Mouse (Mus musculus) kidney, postnatal 0 days (tissue): ENCODE measurements at regions not wholly inside any gene's neighbourhood (a gene's known extent, or its start where the extent isn't known, plus 50 kb on each side); places are given as distances from the start of the nearest gene placed in this dataset.

ENCODE experiments used
- ATAC-seq: fragments of 200-750 bp; cut with Nextera tagmentation; replicated peaks from 2 replicates; pipeline ENCODE4 v1.8.0; 2017; ENCODE audit warnings: low read depth, moderate number of reproducible peaks, moderate TSS enrichment, moderate library complexity; ENCODE audit not compliant: low FRiP score
- DNase-seq: peaks from one replicate; pipeline ENCODE4 v3.0.0-alpha.2; 2016; ENCODE audit warnings: low spot score
- H3K27ac ChIP-seq: fragments of 300-500 bp; sonication (generic); 2 replicates; pipeline ENCODE4 v1.5.1; 2014; ENCODE audit warnings: mild to moderate bottlenecking
- H3K27me3 ChIP-seq: fragments of 300-500 bp; sonication (generic); 2 replicates; pipeline ENCODE4 v1.6.1; 2014; ENCODE audit warnings: low read length, mixed read lengths; ENCODE audit not compliant: insufficient read depth
- H3K36me3 ChIP-seq: fragments of 300-500 bp; sonication (generic); 2 replicates; pipeline ENCODE4 v1.6.1; 2014; ENCODE audit warnings: low read length, mixed read lengths; ENCODE audit not compliant: insufficient read depth
- H3K4me1 ChIP-seq: fragments of 300-500 bp; sonication (generic); replicated peaks from 2 replicates; pipeline ENCODE4 v1.6.1; 2014; ENCODE audit warnings: antibody characterized with exemption, low read length, mixed read lengths; ENCODE audit not compliant: insufficient read depth
- H3K4me2 ChIP-seq: fragments of 300-500 bp; sonication (generic); 2 replicates; pipeline ENCODE4 v1.6.1; 2014; ENCODE audit warnings: mild to moderate bottlenecking, low read length, moderate library complexity, mixed read lengths
- H3K4me3 ChIP-seq: fragments of 300-500 bp; sonication (generic); replicated peaks from 2 replicates; pipeline ENCODE4 v1.5.1; 2014; ENCODE audit warnings: low read depth, low read length
- H3K9ac ChIP-seq: fragments of 300-500 bp; sonication (generic); 2 replicates; pipeline ENCODE4 v1.6.1; 2014; ENCODE audit warnings: low read depth, low read length
- H3K9me3 ChIP-seq: fragments of 300-500 bp; sonication (generic); replicated peaks from 2 replicates; pipeline ENCODE4 v1.6.1; 2016; ENCODE audit warnings: low read length, inconsistent platforms, mixed read lengths
- CTCF ChIP-seq: IDR thresholded peaks from 2 replicates; pipeline ENCODE4 v1.5.1; 2016; ENCODE audit warnings: antibody characterized with exemption, low read depth, mild to moderate bottlenecking, moderate library complexity
- WGBS: fragments of 180-500 bp; shearing (Covaris S2); extraction: QIAGEN DNeasy Blood & Tissue Kit; methylation state at CpG from one replicate; pipeline ENCODE4 v1.1.7; 2014; 5-methylcytosine and 5-hydroxymethylcytosine counted together

DNA sequence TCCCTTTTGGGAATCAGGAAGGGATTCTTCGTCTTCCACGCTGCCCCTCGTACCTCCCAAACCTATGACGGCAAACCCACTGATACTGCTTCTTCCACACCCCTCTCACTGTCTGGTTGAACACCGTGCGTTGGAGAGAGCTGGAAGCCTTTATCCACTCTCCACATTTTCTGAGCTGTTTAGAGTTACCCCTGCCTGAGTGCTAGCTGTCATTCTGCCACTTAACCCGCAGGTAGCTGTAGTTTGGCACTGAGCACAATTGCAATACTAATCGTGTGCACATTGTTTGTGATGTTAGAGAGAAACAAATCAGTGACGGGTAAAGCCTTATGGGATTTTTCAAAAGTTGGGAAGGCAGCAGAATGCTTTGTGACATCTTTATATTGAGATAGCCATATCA, 73.1 kb upstream of the Paqr3 start:
- Histone ChIP-seq H3K9me3 (no peaks in the 10 kb centered on the region), H3K36me3 (no peaks in the 10 kb centered on the region), H3K27me3 (no peaks in the 10 kb centered on the region), H3K4me3 (no peak overlapping the region), H3K4me1 (no peaks in the 10 kb centered on the region), H3K4me2 (no peak overlapping the region), H3K27ac (no peak overlapping the region), H3K9ac (no peak overlapping the region)
- ATAC-seq (no peak), DNase-seq (no peak)
- WGBS: 84% methylated on average over 9 of the region's 9 CpGs
- no peak for TF ChIP-seq CTCF

GRCm38 (mm10) chr5:97181249-97181648, 69.9 kb upstream of the Paqr3 start:
- DNase-seq: no peak
- no peaks in the 10 kb centered on the region for H3K27me3 ChIP-seq
- 86% methylated on average over 1 of the region's 1 CpGs for WGBS

DNA sequence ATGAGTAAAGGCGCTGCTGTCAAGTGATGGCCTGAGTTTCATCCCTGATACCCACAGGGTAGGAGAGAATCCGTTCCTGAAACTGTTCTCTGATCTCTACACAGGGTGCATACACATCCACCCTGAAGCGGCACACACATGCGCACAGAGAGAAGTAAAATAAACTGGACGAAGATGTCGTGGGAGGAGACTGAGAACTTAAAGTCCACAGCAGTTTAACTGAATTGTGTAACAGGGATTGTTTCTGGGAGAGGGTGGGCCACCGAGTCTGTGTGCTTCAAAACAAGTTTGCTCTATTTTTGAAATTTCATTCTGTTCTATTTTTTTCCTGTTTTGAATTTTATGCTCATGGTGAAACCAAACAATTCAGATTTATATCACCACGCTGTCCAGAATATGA, 63.0 kb upstream of the Paqr3 start:
- Histone ChIP-seq H3K4me2 (no peak overlapping the region), H3K4me3 (no peak overlapping the region), H3K27ac (no peak overlapping the region), H3K9ac (no peak overlapping the region), H3K36me3 (no peaks in the 10 kb centered on the region), H3K27me3 (no peaks in the 10 kb centered on the region), H3K4me1 (no peaks in the 10 kb centered on the region), H3K9me3 (no peaks in the 10 kb centered on the region)
- no peak for TF ChIP-seq CTCF
- DNase-seq (no peak), ATAC-seq (no peak)
- WGBS: 80% methylated on average over 8 of the region's 8 CpGs

More at GRCm38 (mm10) chr5:97181249-97181648, 69.9 kb upstream of the Paqr3 start:
- no peaks in the 10 kb centered on the region for H3K9me3 ChIP-seq
- H3K4me2 ChIP-seq: no peak overlapping the region
- no peak overlapping the region for H3K4me3 ChIP-seq
- TF ChIP-seq CTCF: no peak
- H3K27ac ChIP-seq: no peak overlapping the region
- H3K9ac ChIP-seq: no peak overlapping the region
- H3K4me1 ChIP-seq: no peaks in the 10 kb centered on the region
- H3K36me3 ChIP-seq: no peaks in the 10 kb centered on the region
- no peak for ATAC-seq

GRCm38 (mm10) chr5:97167401-97168249, 56.2 kb upstream of the Paqr3 start:
- no peak for ATAC-seq
- Histone ChIP-seq H3K4me3 (no peak overlapping the region), H3K4me2 (no peak overlapping the region), H3K27me3 (no peaks in the 10 kb centered on the region), H3K27ac (no peak overlapping the region), H3K9me3 (no peaks in the 10 kb centered on the region), H3K4me1 (no peaks in the 10 kb centered on the region), H3K36me3 (no peaks in the 10 kb centered on the region), H3K9ac (no peak overlapping the region)
- WGBS: 76% methylated on average over 18 of the region's 18 CpGs
- no peak for TF ChIP-seq CTCF
- DNase-seq: no peak

DNA sequence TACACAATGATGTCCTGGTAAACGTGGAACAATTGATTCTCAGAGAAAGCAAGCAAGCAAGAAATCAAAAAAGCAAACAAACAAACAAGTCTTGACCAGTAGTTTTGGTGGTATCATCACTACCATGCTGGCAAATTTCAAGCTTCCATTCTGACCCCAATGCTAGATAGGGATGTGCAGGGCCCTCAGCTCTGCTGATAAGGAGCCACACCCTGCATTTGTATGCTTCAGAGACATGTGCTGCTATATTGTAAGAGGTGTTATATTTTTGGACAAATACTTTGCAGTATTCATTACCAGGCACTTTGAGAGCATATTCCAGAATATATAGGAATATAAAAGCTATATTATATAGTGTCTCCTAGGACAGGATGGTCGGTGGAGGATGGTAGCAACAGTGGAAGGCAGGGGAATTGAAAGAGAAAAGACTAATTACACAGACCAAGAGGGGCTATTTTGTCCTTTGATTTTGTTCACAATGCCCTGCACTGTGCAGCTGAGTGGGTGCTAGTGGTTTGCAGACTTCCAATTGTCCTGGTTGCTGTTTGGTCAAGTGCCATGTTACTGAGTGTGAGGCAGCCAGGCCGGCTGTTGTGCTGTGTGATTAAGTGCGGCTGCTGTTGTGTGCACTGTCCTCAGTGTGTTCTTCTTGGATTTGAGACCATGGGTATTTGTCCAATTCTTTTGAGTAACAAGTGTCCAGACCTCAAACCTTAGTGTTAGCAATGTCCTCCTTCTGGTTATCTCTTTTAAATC, 54.9 kb upstream of the Paqr3 start:
- no peak for TF ChIP-seq CTCF
- ATAC-seq (no peak), DNase-seq (no peak)
- Histone ChIP-seq H3K27ac (no peak overlapping the region), H3K36me3 (no peaks in the 10 kb centered on the region), H3K4me1 (no peaks in the 10 kb centered on the region), H3K27me3 (no peaks in the 10 kb centered on the region), H3K9ac (no peak overlapping the region), H3K4me3 (no peak overlapping the region), H3K4me2 (no peak overlapping the region), H3K9me3 (no peaks in the 10 kb centered on the region)
- WGBS: 81% methylated on average over 4 of the region's 4 CpGs
